Mouse (Mus musculus) CH12.LX (cell line): ENCODE measurements around the gene Gm12185. TPM values are rescaled to one million over a fixed set of nuclear protein-coding genes. Genes with fewer than 3 reads are reported as not detected.
"Not testable (repeated sequence)": the region's sequence is repeated elsewhere in the genome, so short reads cannot be mapped to it uniquely, and the experiment has no call there.

ENCODE experiments used
- DNase-seq: peaks from one replicate; pipeline ENCODE4 v3.0.0-alpha.2; 2013; ENCODE audit errors: extremely low read depth
- H3K27ac ChIP-seq: 2 replicates; pipeline ENCODE4 v1.5.1; 2012; ENCODE audit warnings: low read depth, mild to moderate bottlenecking, control low read depth, moderate library complexity; ENCODE audit not compliant: insufficient read depth
- H3K27me3 ChIP-seq: replicated peaks from 2 replicates; pipeline ENCODE3; 2012; ENCODE audit warnings: inconsistent platforms
- H3K36me3 ChIP-seq, 2 experiments: replicated peaks in 1 of 2; 2 replicates each; pipeline versions ENCODE3 to v1.6.1; 2012; ENCODE audit warnings: inconsistent platforms in 1 of 2, low read length in 1 of 2, mild to moderate bottlenecking in 1 of 2, mixed read lengths in 1 of 2, moderate library complexity in 1 of 2; ENCODE audit not compliant: control insufficient read depth in 1 of 2, insufficient read depth in 1 of 2
- H3K4me1 ChIP-seq, 2 experiments: 2 replicates each; pipeline ENCODE4 v1.6.1; 2012; ENCODE audit warnings: inconsistent platforms in 1 of 2, moderate library complexity in 1 of 2; ENCODE audit not compliant: insufficient read depth in 2 of 2, control insufficient read depth in 1 of 2
- H3K4me2 ChIP-seq: 2 replicates; pipeline ENCODE4 v1.6.1; 2012; ENCODE audit warnings: low read depth, mild to moderate bottlenecking, control low read depth; ENCODE audit not compliant: poor library complexity, insufficient read depth, severe bottlenecking
- H3K4me3 ChIP-seq, 3 experiments: fragments of 150-350 bp in 1 of 3; sonication (generic) in 1 of 3; replicated peaks in 1 of 3; 2 replicates each; pipeline versions ENCODE3 to v1.5.1; 2011 to 2012; ENCODE audit warnings: low read depth in 2 of 3, low read length in 2 of 3, mild to moderate bottlenecking in 2 of 3, moderate library complexity in 2 of 3, control low read depth in 1 of 3, improper control_type of control experiment in 1 of 3, inconsistent platforms in 1 of 3, mixed read lengths in 1 of 3; ENCODE audit not compliant: poor library complexity in 1 of 3
- H3K79me2 ChIP-seq: replicated peaks from 2 replicates; pipeline ENCODE4 v1.6.1; 2012; ENCODE audit warnings: mild to moderate bottlenecking, moderate library complexity; ENCODE audit not compliant: control insufficient read depth, poor library complexity, insufficient read depth, severe bottlenecking; ENCODE audit errors: extremely low read depth
- H3K9ac ChIP-seq: 2 replicates; pipeline ENCODE4 v1.6.1; 2012; ENCODE audit warnings: low read depth, mild to moderate bottlenecking, control low read depth, moderate library complexity; ENCODE audit not compliant: insufficient read depth
- H3K9me3 ChIP-seq: replicated peaks from 2 replicates; pipeline ENCODE3; 2012; ENCODE audit warnings: low read length, inconsistent platforms, mixed read lengths
- dilution Hi-C: fragments of 300-500 bp; cut with MboI; formaldehyde crosslinking; loops from 2 replicates; pipeline ENCODE4 v1.14.3; 2020; ENCODE audit warnings: low sequenced_read_pairs; ENCODE audit not compliant: extremely low pct_unique_long_range_greater_than_20kb, extremely low pct_ligation_motif_present
- in situ Hi-C: fragments of 300-500 bp; cut with MboI; formaldehyde crosslinking; loops from 3 replicates; pipeline ENCODE4 v1.14.3; 2019; ENCODE audit warnings: low sequenced_read_pairs, low pct_ligation_motif_present, low pct_unique_long_range_greater_than_20kb, mixed read lengths
- polyA plus RNA-seq: library from polyadenylated mRNA; unstranded; fragments of >175 nt; gene quantifications from 2 replicates; pipeline ENCODE4 v1.2.1, GENCODE M21; 2012; ENCODE audit warnings: low read depth; ENCODE audit not compliant: insufficient read length
- total RNA-seq, 2 experiments: library from RNA; depleted of rRNA; stranded (reverse); fragments of 300-350 nt in 1 of 2; fragments of >200 nt in 1 of 2; gene quantifications; 2 replicates each; pipeline ENCODE4 v1.2.3; 2012 to 2014

Gm12185 gene
- total RNA-seq (2012; rRNA removed) (0.04 TPM in 2 replicates), total RNA-seq (2014; rRNA removed) (0.08 TPM in 1 of 2 replicates, not detected in the other), polyA plus RNA-seq (0.14 and 0.50 TPM in 2 replicates)

DNA sequence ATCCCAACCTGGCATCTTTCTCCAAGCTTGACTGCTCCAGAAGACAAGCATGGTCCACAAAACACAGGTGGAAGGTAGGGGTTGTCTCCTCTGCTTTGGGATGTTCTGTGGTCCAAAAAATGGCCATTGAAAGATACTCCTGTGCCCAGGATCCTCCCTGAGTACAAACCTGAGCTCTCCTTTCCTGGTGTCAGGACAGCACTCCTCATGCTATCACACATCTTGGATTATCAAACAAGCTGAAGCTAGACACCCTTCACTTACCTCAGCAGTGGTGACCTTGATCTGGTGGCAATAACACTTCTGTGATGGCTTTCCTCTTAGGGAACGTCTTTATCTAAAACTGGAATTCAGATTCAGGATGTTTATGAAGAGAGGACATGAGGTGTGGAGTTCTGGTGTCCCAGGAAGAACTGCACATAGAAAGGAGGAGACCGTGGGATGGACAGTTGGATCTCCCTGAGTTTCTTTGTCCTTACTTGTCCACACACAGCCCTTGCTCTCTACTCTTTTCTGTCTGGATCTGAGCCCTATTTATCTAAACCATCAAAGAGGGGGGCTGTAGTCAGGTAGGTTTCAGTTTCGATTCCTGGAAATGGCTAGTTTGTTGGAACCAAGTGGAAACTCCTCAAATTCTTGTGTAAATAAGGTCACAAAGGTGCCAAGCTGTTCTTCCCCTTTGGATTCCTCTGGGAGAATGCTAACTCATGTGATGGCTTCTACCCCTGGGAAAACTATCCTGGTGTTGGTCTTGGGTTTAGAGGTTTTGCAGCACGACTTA lies at the start of gene Gm12185:
Gene Gm12185 (minus strand): TSS at position 487 of the 781 bp plus-strand sequence.
- H3K4me2 ChIP-seq, H3K27me3 ChIP-seq, H3K36me3 ChIP-seq, H3K4me1 ChIP-seq, H3K4me3 ChIP-seq, DNase-seq, H3K9me3 ChIP-seq, H3K79me2 ChIP-seq, in situ Hi-C loops, dilution Hi-C loops, H3K9ac ChIP-seq, H3K27ac ChIP-seq: not testable (repeated sequence)

DNA sequence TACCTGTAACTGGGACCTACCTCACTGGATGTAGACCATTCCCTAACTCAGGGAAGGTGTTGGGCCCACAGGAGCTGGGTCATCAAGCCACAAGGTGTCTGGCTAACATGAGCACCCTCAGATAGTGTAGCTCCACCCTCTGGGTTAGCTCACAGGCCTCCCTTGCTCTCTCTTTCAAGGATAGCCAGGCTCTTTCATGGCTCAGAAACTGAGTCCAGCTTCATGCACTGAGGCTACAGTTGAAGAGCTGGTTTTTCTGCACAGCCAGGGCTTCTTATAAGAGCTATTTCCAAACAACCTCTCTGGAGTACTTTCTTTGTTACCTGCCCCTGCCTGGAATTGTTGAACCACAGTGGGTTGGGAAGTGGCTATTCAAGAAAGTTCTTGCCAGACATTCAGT lies 20.0 kb upstream of the Gm12185 start:
- H3K79me2 ChIP-seq, H3K9ac ChIP-seq, H3K4me3 ChIP-seq, H3K9me3 ChIP-seq, in situ Hi-C loops, H3K27me3 ChIP-seq, H3K27ac ChIP-seq, H3K4me1 ChIP-seq, H3K36me3 ChIP-seq, H3K4me2 ChIP-seq, DNase-seq, dilution Hi-C loops: not testable (repeated sequence)

DNA sequence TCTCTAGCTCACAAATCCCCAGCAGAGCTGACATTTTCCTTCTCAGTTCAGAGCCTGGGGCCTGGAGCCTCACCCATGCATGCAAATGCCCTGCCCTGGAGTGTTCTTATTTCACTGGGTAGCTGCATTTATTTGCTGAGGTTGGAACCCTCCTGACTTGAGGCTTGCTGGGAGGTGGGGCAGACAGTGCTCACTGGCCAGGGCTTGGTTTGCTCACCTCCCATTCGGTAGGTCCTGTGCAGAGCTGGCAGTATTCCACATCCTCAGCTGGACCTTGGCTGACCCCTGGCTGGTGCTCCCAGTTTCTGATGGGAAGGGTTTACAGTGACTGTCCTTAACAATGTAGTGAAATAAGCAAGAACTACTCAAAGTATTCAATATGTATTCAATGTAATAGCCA lies 14.8 kb upstream of the Gm12185 start:
- H3K4me2 ChIP-seq, H3K79me2 ChIP-seq, H3K9ac ChIP-seq, H3K36me3 ChIP-seq, dilution Hi-C loops, H3K9me3 ChIP-seq, H3K4me3 ChIP-seq, H3K4me1 ChIP-seq, H3K27me3 ChIP-seq, DNase-seq, in situ Hi-C loops, H3K27ac ChIP-seq: not testable (repeated sequence)

GRCm38 (mm10) chr11:49006317-49006716 lies 14.3 kb upstream of the Gm12185 start:
- H3K36me3 ChIP-seq, DNase-seq, H3K4me1 ChIP-seq, H3K27ac ChIP-seq, H3K79me2 ChIP-seq, H3K9ac ChIP-seq, H3K4me3 ChIP-seq, H3K9me3 ChIP-seq, dilution Hi-C loops, H3K4me2 ChIP-seq, H3K27me3 ChIP-seq, in situ Hi-C loops: not testable (repeated sequence)

DNA sequence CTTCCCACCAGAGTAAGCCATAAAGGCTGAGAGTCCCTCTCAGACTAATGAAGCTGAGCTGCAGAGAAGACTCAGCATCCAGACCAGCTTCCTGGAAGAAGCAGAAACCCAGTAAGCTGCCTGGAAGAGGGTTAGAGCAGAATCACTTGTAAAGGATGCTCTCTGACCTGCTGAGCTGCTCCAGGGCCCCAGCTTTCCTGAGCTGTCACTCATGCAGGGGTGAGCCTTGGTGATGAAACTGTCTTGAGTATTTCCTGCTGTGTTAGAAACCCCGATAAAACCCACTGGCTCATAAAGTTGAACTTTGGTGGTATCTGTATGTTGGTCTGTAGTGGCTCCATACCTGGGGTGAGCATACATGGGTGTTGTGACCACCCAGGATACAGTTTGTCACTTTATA lies 8.4 kb upstream of the Gm12185 start:
- H3K36me3 ChIP-seq, dilution Hi-C loops, H3K9me3 ChIP-seq, H3K4me3 ChIP-seq, H3K79me2 ChIP-seq, in situ Hi-C loops, H3K27ac ChIP-seq, H3K4me2 ChIP-seq, H3K9ac ChIP-seq, H3K4me1 ChIP-seq, H3K27me3 ChIP-seq, DNase-seq: not testable (repeated sequence)

DNA sequence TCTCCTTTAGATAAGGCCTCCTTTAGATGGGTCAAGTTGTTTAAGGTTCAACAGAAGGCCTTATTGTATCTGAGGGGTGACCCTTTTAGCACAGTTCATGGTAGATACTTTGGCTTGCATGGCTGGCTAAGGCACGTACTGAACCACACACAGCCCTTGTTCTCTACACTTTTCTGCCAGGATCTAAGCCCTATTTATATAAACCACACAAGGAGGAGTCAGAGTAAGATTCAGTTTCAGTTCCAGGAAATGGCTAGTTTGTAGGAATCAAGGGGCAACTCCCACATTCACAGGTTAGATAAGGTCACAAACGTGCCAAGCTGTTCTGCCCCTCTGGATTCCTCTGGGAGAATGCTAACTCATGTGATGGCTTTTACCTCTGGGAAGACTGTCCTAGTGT lies 2.0 kb upstream of the Gm12185 start, which contains the start of gene Tgtp1:
Gene Tgtp1 (minus strand): TSS at position 155 of the 400 bp plus-strand sequence.
- H3K9me3 ChIP-seq, H3K36me3 ChIP-seq, H3K79me2 ChIP-seq, DNase-seq, dilution Hi-C loops, in situ Hi-C loops, H3K27ac ChIP-seq, H3K27me3 ChIP-seq, H3K4me3 ChIP-seq, H3K4me2 ChIP-seq, H3K9ac ChIP-seq, H3K4me1 ChIP-seq: not testable (repeated sequence)
